Mouse (Mus musculus): ENCODE data around the gene Capn12.

DNA sequence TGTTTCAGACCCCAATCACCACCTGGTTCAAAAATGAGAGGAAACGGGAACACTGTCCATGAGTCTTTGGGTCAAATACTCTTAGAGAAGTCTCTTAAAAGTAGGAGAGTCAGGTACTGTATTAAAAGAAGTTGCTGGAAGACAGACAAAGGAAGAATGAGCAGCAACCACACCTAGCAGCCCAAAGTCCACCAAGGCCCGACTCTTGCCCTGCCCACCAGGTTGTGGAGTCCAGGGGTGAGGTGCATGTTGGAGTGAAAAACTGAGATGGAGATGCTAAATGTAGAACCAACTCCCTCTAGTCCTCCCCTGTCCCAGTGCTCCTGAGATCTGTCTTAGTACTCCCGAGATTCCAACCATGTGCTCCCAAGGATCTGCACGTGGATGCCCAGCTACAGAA, 30.6 kb upstream of the Capn12 start:
- TF ChIP-seq CTCF (conservative IDR thresholded peaks at IDR 0.05; ENCODE audit: low read length) (no peak), NANOG (IDR thresholded peaks at IDR 0.05; ENCODE audit: borderline replicate concordance, low read length) (no peak), POU5F1 (IDR thresholded peaks at IDR 0.05; ENCODE audit: borderline replicate concordance, low read length) (no peak)

Measured in E14TG2a.4 (cell line).